27 mouse cellular contexts compared by ENCODE assay signal in the genomic region with DNA sequence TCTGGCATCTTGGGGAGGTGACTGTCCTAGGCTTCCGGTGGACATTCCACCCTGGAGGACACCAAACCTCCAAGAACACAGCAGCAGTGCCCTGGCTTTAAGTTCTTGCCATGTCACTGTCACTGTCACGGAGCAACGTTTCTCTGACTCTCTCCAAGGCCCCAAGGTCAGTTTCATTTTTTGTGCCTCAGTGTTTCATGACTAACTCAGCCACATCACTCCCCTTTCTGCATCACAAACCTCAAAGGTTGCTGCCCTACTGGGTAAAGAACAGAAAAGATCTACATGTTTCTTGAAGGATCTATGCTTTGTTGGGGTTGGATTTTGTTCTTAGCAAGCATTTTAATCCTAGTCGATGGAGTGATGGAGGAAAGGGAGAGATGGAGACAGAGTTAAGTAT. TPM values are rescaled to one million over a fixed set of nuclear protein-coding genes. Genes with fewer than 3 reads are reported as not detected.
DNase-seq lines count a peak whose midpoint lies in the region; ATAC-seq lines count a peak whose summit lies in the region.
"Had no signal": no experiment of that assay in that cellular context is flagged by ENCODE, and none has a peak within 500 bp of the region (broad histone marks: within the 10 kb centered on the region; RNA-seq: fewer than 3 reads in every experiment).

No protein-coding gene starts in this region.

- no peak for ATAC-seq in liver, embryonic 13.5 days (ENCODE audit: low read depth)
- ATAC-seq: activated CD4-positive, CD25-positive, alpha-beta regulatory T cell, adult 4 months; CD4-positive, CD25-positive, alpha-beta regulatory T cell, adult 4 months; forebrain, embryonic 14.5 days; forebrain, embryonic 16.5 days; Patski had no signal

- H3K36me3 ChIP-seq in liver, embryonic 13.5 days = no peaks in the 10 kb centered on the region
- H3K36me3 ChIP-seq: embryonic facial prominence, embryonic 13.5 days; embryonic facial prominence, embryonic 15.5 days; forebrain, embryonic 10.5 days; forebrain, embryonic 12.5 days had no signal

- H3K4me2 ChIP-seq in liver, embryonic 13.5 days = no peak overlapping the region
- H3K4me2 ChIP-seq: embryonic facial prominence, embryonic 13.5 days; embryonic facial prominence, embryonic 15.5 days; forebrain, embryonic 12.5 days had no signal

- H3K27me3 ChIP-seq in liver, embryonic 13.5 days = no peaks in the 10 kb centered on the region
- H3K27me3 ChIP-seq: CH12.LX; embryonic facial prominence, embryonic 13.5 days; embryonic facial prominence, embryonic 15.5 days; forebrain, embryonic 12.5 days; Patski had no signal

- H3K9me3 ChIP-seq in liver, embryonic 13.5 days (replicated peaks) = no peaks in the 10 kb centered on the region
- H3K9me3 ChIP-seq: embryonic facial prominence, embryonic 13.5 days; embryonic facial prominence, embryonic 15.5 days; forebrain, embryonic 10.5 days; forebrain, embryonic 12.5 days; G1E had no signal

- no peak overlapping the region for H3K4me3 ChIP-seq in liver, embryonic 13.5 days (replicated peaks)
- H3K4me3 ChIP-seq: embryonic facial prominence, embryonic 13.5 days; embryonic facial prominence, embryonic 15.5 days; erythroblast, embryonic 14.5 days; forebrain, embryonic 10.5 days; forebrain, embryonic 12.5 days had no signal

- intact Hi-C loops in left cerebral cortex, postnatal 25 days (cut with DNase I) = no loop called here

- peaks cover 82% of the 10 kb centered on the region for H3K4me1 ChIP-seq in liver, embryonic 13.5 days (replicated peaks)

- peak overlapping the region; percentile 10; the same call in 1 of the 2 replicates for H3K27ac ChIP-seq in liver, embryonic 13.5 days
- H3K27ac ChIP-seq: embryonic facial prominence, embryonic 13.5 days; embryonic facial prominence, embryonic 15.5 days; forebrain, embryonic 10.5 days; forebrain, embryonic 12.5 days had no signal

- H3K9ac ChIP-seq in liver, embryonic 13.5 days = no peak overlapping the region
- H3K9ac ChIP-seq: embryonic facial prominence, embryonic 13.5 days; embryonic facial prominence, embryonic 15.5 days; forebrain, embryonic 12.5 days had no signal

- DNase-seq in liver, embryonic 13.5 days = no peak
- DNase-seq in liver (no peak), 416B (ENCODE audit: low read depth) (peak; percentile 62)
- peak; percentile 52 for DNase-seq in induced T-regulatory cell, adult 2 months (ENCODE audit: low read depth)
- DNase-seq in adrenal gland, postnatal 14 days = no peak
- DNase-seq in left cerebral cortex, postnatal 25 days (ENCODE audit: low spot score in 2 of 2) = no peak
- DNase-seq: adrenal gland, adult 8-10 months; adrenal gland, postnatal 25 days; cerebellum, adult 11 months; cerebellum, adult 18-20 months; cerebellum, adult 8-10 months; cerebellum, adult 9-11 months; cerebellum, postnatal 14 days; cerebellum, postnatal 36 days; embryo, embryonic 11 days had no signal

- 69% methylated on average over 4 of the region's 4 CpGs for WGBS in liver, embryonic 13.5 days (ENCODE audit: insufficient replicate concordance)

RNA-seq across cellular contexts. Expression of a gene that starts 36.1 kb away (rescaled TPM):
- 5.9 and 6.9 TPM in 2 replicates for polyA plus RNA-seq in liver, embryonic 13.5 days (2015; fragmentation: Nextera tagmentation; extraction: Ambion mirVana)
- total RNA-seq in adrenal gland, postnatal 14 days (2021) = 4.7 and 9.5 TPM in 2 replicates
- total RNA-seq in left cerebral cortex, postnatal 25 days (2021) = 1 to 10 TPM; 1.5 to 2.3 TPM

Comparison
In these comparisons a context has a peak if more than half of its experiments do, and no peak if none do; other contexts are left out.
1. DNase-seq: peak in 416B (single experiment) and induced T-regulatory cell, adult 2 months (single experiment); none in liver, embryonic 13.5 days (single experiment), liver (single experiment), adrenal gland, postnatal 14 days (single experiment) and left cerebral cortex, postnatal 25 days (0 of 2).